Mouse (Mus musculus): Measurements from ENCODE around the gene Prkch. TPM values are rescaled to one million over a fixed set of nuclear protein-coding genes. Genes with fewer than 3 reads are reported as not detected.

Prkch gene
- polyA plus RNA-seq, 1 experiment from 2014 or later: 8.0 TPM

DNA sequence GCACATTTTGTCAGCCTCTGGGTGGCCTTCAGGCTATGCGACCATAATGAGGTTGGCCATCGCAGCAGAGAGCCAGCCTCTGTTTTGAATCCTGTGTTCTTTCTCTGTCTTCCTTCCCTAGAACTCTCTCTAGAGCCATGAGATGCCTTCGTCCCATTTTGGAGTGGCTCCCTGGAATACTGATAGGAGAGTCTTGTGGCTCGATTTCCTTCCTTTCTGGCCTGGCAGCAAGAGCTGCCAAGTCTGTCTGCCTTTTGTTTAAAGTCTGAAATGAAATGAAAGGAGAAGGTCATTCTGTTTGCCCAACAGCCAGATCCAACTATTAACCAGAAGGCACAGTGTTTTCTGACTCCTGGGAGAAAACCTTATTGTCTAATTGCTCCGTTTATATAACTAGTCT lies 184.2 kb downstream of the Prkch start:
- H3K9me3 ChIP-seq (ENCODE audit: control insufficient read depth, low read length): no peaks in the 10 kb centered on the region
- WGBS: 61% methylated on average over 5 of the region's 5 CpGs
- H3K36me3 ChIP-seq (ENCODE audit: control insufficient read depth, insufficient read depth, low read length): no peaks in the 10 kb centered on the region
- no peak overlapping the region for H3K4me3 ChIP-seq (ENCODE audit: low read depth, low read length)
- no peak overlapping the region for H3K9ac ChIP-seq (replicated peaks; ENCODE audit: low read depth, low read length)
- no peak overlapping the region for H3K27ac ChIP-seq (ENCODE audit: low read depth, low read length)
- no peak overlapping the region for H3K4me2 ChIP-seq (ENCODE audit: low read depth, low read length)
- no peaks in the 10 kb centered on the region for H3K27me3 ChIP-seq (ENCODE audit: control insufficient read depth, insufficient read depth, low read length)
- H3K4me1 ChIP-seq (ENCODE audit: control insufficient read depth, insufficient read depth, low read length): no peaks in the 10 kb centered on the region
- ATAC-seq (ENCODE audit: low read depth): no peak

DNA sequence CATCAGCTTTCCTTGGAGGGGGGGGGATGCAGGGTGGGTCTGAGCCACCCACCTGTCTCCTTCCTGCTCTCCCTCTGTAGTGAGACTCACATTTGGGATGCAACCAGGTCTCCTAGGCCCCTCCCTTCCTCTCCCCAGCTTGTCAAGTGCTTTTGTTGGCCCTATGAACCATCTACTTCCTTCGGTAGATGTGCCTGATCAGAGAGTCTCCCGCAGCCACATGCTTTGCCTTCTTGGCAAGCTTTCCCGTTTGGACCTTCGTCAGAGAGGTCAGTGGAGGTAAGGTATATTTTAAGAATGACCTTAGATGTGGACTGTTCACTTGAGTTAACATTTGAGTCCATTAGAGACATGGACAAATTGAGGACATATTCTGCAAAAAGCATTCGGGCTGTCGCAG lies 184.9 kb downstream of the Prkch start:
- no peaks in the 10 kb centered on the region for H3K4me1 ChIP-seq (ENCODE audit: control insufficient read depth, insufficient read depth, low read length)
- H3K27me3 ChIP-seq (ENCODE audit: control insufficient read depth, insufficient read depth, low read length): no peaks in the 10 kb centered on the region
- no peak overlapping the region for H3K4me2 ChIP-seq (ENCODE audit: low read depth, low read length)
- H3K9me3 ChIP-seq (ENCODE audit: control insufficient read depth, low read length): no peaks in the 10 kb centered on the region
- no peak for ATAC-seq (ENCODE audit: low read depth)
- H3K9ac ChIP-seq (replicated peaks; ENCODE audit: low read depth, low read length): no peak overlapping the region
- H3K36me3 ChIP-seq (ENCODE audit: control insufficient read depth, insufficient read depth, low read length): no peaks in the 10 kb centered on the region
- 94% methylated on average over 6 of the region's 6 CpGs for WGBS
- H3K27ac ChIP-seq (ENCODE audit: low read depth, low read length): no peak overlapping the region
- H3K4me3 ChIP-seq (ENCODE audit: low read depth, low read length): no peak overlapping the region

DNA sequence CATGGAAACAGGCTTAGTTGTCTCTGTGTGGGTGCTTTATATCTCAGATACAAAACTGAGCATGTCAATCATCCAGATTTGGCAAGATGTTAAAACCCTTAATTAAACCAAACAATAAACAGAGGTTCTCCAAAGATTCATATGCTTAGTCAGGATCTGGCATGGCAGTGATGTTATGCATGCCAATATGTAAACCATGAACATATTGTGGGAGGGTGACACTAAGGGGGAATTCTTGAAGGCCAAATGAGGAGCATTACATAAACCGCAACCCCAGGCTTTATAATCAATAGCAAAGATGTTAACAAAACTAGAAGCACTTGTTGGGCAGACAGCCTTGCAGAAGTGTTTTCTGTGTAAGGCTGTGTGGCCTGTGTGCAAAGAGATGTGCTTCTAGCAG lies 186.2 kb downstream of the Prkch start:
- Histone ChIP-seq H3K9ac (replicated peaks; ENCODE audit: low read depth, low read length) (no peak overlapping the region), H3K4me3 (ENCODE audit: low read depth, low read length) (no peak overlapping the region), H3K27ac (ENCODE audit: low read depth, low read length) (no peak overlapping the region), H3K4me1 (ENCODE audit: control insufficient read depth, insufficient read depth, low read length) (no peaks in the 10 kb centered on the region), H3K27me3 (ENCODE audit: control insufficient read depth, insufficient read depth, low read length) (no peaks in the 10 kb centered on the region), H3K9me3 (ENCODE audit: control insufficient read depth, low read length) (no peaks in the 10 kb centered on the region), H3K4me2 (ENCODE audit: low read depth, low read length) (no peak overlapping the region), H3K36me3 (ENCODE audit: control insufficient read depth, insufficient read depth, low read length) (no peaks in the 10 kb centered on the region)
- WGBS: 100% methylated on average over 1 of the region's 1 CpGs
- ATAC-seq (ENCODE audit: low read depth): no peak

DNA sequence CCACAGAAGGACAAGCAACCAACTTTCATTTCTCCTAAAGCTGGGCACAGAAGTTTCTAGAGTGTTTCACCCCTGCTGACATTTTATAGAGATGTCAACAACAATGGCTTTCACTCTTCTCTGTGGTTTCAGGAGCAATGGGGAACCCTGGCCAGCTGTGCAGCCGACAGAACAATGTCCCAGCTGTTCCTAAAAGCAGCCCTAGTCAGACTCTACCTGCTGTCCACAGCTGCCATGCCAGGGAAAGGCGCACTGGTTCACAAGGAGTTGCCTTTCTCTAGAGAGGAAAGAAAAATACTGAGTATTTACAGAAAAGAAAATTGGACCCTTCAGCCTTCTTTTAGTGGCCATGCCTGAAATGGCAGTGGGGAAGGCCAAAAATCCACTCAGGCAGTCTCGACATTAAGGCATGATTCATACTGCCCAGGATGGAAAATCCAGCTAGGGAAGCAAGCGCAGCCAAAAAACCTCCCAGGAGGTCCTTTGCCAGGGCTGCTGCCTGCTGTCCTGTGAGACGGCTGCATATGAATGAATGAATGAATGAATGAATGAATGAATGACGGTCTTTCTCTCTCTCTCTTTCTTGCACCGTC lies 190.3 kb downstream of the Prkch start:
- H3K4me2 ChIP-seq (ENCODE audit: low read depth, low read length): no peak overlapping the region
- WGBS: 81% methylated on average over 7 of the region's 7 CpGs
- no peaks in the 10 kb centered on the region for H3K9me3 ChIP-seq (ENCODE audit: control insufficient read depth, low read length)
- no peak overlapping the region for H3K4me3 ChIP-seq (ENCODE audit: low read depth, low read length)
- no peak overlapping the region for H3K9ac ChIP-seq (replicated peaks; ENCODE audit: low read depth, low read length)
- no peaks in the 10 kb centered on the region for H3K27me3 ChIP-seq (ENCODE audit: control insufficient read depth, insufficient read depth, low read length)
- H3K27ac ChIP-seq (ENCODE audit: low read depth, low read length): no peak overlapping the region
- no peak for ATAC-seq (ENCODE audit: low read depth)
- H3K4me1 ChIP-seq (ENCODE audit: control insufficient read depth, insufficient read depth, low read length): no peaks in the 10 kb centered on the region
- H3K36me3 ChIP-seq (ENCODE audit: control insufficient read depth, insufficient read depth, low read length): no peaks in the 10 kb centered on the region

DNA sequence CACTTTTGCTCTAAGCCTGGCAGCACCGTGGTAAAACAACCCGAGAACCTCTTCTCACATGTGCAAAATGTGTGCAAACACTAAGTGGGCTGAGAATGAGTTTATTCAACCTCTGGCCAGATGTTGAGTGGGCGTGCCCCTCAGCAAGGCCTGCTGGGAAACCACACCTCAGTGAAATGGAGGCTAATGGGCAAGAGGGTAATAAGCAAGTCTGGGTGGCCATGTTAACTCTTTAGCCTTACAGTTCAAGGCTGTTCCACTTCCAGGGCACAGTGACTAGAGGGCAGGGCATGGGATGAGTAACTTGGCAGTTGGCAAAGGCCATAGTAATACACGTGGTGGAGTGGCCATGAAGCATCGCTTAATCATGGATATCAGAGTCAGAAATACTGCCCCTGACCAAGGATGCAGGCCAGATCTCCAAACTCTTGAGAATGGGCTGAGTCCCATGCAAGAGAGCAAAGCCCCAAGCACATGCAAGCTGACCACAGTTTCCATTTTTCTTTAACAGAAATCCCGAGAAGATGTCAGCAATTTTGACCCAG lies 191.9 kb downstream of the Prkch start:
- Histone ChIP-seq H3K4me3 (ENCODE audit: low read depth, low read length) (no peak overlapping the region), H3K4me1 (ENCODE audit: control insufficient read depth, insufficient read depth, low read length) (no peaks in the 10 kb centered on the region), H3K4me2 (ENCODE audit: low read depth, low read length) (no peak overlapping the region), H3K36me3 (ENCODE audit: control insufficient read depth, insufficient read depth, low read length) (no peaks in the 10 kb centered on the region), H3K27ac (ENCODE audit: low read depth, low read length) (no peak overlapping the region), H3K9ac (replicated peaks; ENCODE audit: low read depth, low read length) (no peak overlapping the region), H3K9me3 (ENCODE audit: control insufficient read depth, low read length) (no peaks in the 10 kb centered on the region), H3K27me3 (ENCODE audit: control insufficient read depth, insufficient read depth, low read length) (no peaks in the 10 kb centered on the region)
- 83% methylated on average over 6 of the region's 6 CpGs for WGBS
- ATAC-seq (ENCODE audit: low read depth): no peak

DNA sequence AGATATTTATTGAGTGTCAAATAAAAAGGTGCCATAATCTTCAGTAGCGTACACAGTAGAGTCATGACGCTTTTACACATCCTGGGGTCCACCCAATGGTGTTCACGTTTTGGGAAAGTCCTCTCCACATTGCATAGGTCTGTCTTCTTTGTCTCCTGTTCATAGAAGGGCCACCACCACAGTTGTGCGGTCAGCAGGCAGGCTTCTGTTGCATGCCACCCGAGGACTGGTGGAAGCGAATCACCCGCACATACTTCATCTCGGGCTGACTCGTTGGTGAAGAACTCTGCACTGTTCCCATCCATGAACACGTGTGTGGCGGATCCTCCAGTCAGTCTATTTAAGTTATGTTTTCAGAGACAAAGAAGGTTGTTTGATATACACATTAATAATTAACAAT lies 193.1 kb downstream of the Prkch start:
- Histone ChIP-seq H3K36me3 (ENCODE audit: control insufficient read depth, insufficient read depth, low read length) (no peaks in the 10 kb centered on the region), H3K9me3 (ENCODE audit: control insufficient read depth, low read length) (no peaks in the 10 kb centered on the region), H3K9ac (replicated peaks; ENCODE audit: low read depth, low read length) (no peak overlapping the region), H3K4me1 (ENCODE audit: control insufficient read depth, insufficient read depth, low read length) (no peaks in the 10 kb centered on the region), H3K4me3 (ENCODE audit: low read depth, low read length) (no peak overlapping the region), H3K4me2 (ENCODE audit: low read depth, low read length) (no peak overlapping the region), H3K27ac (ENCODE audit: low read depth, low read length) (no peak overlapping the region), H3K27me3 (ENCODE audit: control insufficient read depth, insufficient read depth, low read length) (no peaks in the 10 kb centered on the region)
- 93% methylated on average over 11 of the region's 11 CpGs for WGBS
- ATAC-seq (ENCODE audit: low read depth): no peak

DNA sequence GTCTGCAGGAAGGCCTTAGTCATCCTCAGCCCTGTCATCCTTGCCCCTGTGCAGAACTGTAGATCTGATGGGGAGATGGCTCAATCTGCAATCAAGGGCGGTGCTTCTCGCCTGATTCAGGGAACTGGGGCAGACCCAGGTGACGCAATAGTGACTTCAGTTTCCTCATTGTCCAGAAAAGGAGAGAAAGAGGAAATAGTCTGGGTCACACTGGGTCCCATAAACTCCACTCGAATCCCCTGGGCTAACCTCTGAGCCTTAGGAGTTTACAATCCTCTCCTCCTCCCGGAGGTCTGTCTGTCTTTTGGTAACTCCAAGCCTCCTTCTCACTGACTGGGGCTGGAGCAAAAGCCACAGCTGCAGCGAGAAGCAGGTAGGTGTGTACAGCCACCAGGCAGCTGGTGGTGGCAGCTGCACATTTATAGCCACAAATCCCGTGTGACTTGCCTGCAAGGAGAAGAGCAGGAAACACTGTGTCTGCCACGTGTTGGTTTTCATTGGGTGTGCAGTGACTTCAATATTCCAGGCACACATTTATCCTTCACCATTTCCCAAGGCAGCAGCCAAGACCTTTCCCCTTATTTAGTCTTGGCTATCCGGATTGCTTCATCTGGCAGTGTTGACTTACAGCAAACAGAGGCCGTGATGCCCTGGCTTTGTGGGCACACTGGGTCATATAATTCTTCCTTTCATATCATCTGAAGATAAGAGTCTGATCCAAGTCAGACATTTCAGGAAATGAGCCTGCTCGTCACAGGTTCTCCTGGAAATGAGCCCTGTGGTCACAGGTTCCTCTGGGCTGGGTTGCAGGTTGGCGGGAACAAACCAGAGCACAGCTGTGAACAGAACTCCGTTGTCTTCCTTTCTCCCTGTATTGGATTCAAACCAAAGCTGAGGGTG lies 195.0 kb downstream of the Prkch start:
- ATAC-seq (ENCODE audit: low read depth): peak; percentile 34; the same call in 1 of the 2 replicates
- H3K4me2 ChIP-seq (ENCODE audit: low read depth, low read length): no peak overlapping the region
- H3K4me1 ChIP-seq (ENCODE audit: control insufficient read depth, insufficient read depth, low read length): no peaks in the 10 kb centered on the region
- no peak overlapping the region for H3K9ac ChIP-seq (replicated peaks; ENCODE audit: low read depth, low read length)
- no peaks in the 10 kb centered on the region for H3K27me3 ChIP-seq (ENCODE audit: control insufficient read depth, insufficient read depth, low read length)
- 51% methylated on average over 13 of the region's 13 CpGs for WGBS
- no peaks in the 10 kb centered on the region for H3K36me3 ChIP-seq (ENCODE audit: control insufficient read depth, insufficient read depth, low read length)
- H3K4me3 ChIP-seq (ENCODE audit: low read depth, low read length): no peak overlapping the region
- no peaks in the 10 kb centered on the region for H3K9me3 ChIP-seq (ENCODE audit: control insufficient read depth, low read length)
- no peak overlapping the region for H3K27ac ChIP-seq (ENCODE audit: low read depth, low read length)

DNA sequence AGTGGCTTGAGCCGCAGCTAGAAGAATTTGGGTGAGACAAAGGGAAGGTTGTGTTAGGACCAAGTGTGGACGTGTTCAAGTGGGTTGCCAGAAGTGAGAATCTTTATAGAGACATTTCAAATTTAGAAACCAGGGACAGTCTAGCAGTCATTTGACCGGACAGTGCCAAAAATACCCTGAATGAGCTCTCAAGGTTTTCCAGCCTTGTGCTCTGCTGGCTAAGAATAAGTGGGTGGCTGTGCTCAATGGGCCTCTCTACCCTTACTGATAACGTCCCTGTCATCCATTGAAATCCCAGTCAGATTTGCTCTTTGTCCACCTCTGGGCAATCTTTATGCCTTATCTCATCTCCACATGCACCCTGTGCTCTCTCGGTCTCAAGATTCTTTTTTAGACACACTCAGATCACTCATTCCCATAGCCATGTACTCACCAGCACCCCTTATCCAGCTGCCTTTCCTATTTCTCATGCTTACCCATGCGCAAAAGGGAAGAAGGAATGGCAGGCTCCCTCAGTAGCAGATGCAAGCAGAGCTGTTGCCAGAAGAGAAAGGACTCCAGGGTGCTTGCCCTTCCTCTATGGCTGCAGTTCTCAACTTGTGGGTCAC lies 196.9 kb downstream of the Prkch start:
- Histone ChIP-seq H3K4me1 (ENCODE audit: control insufficient read depth, insufficient read depth, low read length) (no peaks in the 10 kb centered on the region), H3K4me3 (ENCODE audit: low read depth, low read length) (no peak overlapping the region), H3K9ac (replicated peaks; ENCODE audit: low read depth, low read length) (no peak overlapping the region), H3K9me3 (ENCODE audit: control insufficient read depth, low read length) (no peaks in the 10 kb centered on the region), H3K36me3 (ENCODE audit: control insufficient read depth, insufficient read depth, low read length) (no peaks in the 10 kb centered on the region), H3K4me2 (ENCODE audit: low read depth, low read length) (no peak overlapping the region), H3K27me3 (ENCODE audit: control insufficient read depth, insufficient read depth, low read length) (no peaks in the 10 kb centered on the region), H3K27ac (ENCODE audit: low read depth, low read length) (no peak overlapping the region)
- no peak for ATAC-seq (ENCODE audit: low read depth)
- 91% methylated on average over 6 of the region's 6 CpGs for WGBS

DNA sequence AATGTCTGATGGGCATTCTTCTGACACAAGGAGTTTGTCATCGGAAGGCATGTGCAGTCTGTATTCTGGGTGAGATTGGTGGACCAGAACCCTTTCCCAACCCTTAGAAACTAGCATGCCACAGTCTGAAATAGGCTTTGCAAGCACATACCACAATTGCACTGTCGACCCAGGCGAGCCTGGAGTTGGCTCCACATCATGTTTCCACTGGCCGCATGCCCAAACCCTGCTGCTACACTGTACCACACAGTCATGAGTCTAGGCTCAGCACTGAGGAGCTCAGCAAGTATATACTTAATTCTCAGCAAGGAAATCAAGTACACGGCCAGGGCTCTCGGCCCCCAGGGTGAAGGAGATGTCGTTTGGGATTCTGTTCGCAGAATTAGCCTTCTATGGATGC lies 202.3 kb downstream of the Prkch start:
- Histone ChIP-seq H3K36me3 (ENCODE audit: control insufficient read depth, insufficient read depth, low read length) (no peaks in the 10 kb centered on the region), H3K27me3 (ENCODE audit: control insufficient read depth, insufficient read depth, low read length) (no peaks in the 10 kb centered on the region), H3K9me3 (ENCODE audit: control insufficient read depth, low read length) (no peaks in the 10 kb centered on the region), H3K4me2 (ENCODE audit: low read depth, low read length) (no peak overlapping the region), H3K27ac (ENCODE audit: low read depth, low read length) (no peak overlapping the region), H3K9ac (replicated peaks; ENCODE audit: low read depth, low read length) (no peak overlapping the region), H3K4me1 (ENCODE audit: control insufficient read depth, insufficient read depth, low read length) (no peaks in the 10 kb centered on the region), H3K4me3 (ENCODE audit: low read depth, low read length) (no peak overlapping the region)
- ATAC-seq (ENCODE audit: low read depth): no peak; the same call in 1 of the 2 replicates
- 76% methylated on average over 8 of the region's 8 CpGs for WGBS

Measured in neural tube, embryonic 14.5 days (tissue).